Mouse (Mus musculus) spleen, adult 10 weeks (tissue): ENCODE results near the gene Dxo. TPM values are rescaled to one million over a fixed set of nuclear protein-coding genes. Genes with fewer than 3 reads are reported as not detected.

Source experiments
- polyA plus RNA-seq: library from polyadenylated mRNA; stranded (reverse); fragments of 350-450 nt; fragmentation: Illumina TruSeq; extraction: RNeasy Lipid Tissue Mini Kit (QIAGEN cat#74804); gene quantifications from one replicate; pipeline ENCODE4 v1.2.3, GENCODE M21; 2015; ENCODE audit warnings: low replicate concordance; ENCODE audit not compliant: insufficient read depth

The Dxo gene
- polyA plus RNA-seq: 22.4 TPM

DNA sequence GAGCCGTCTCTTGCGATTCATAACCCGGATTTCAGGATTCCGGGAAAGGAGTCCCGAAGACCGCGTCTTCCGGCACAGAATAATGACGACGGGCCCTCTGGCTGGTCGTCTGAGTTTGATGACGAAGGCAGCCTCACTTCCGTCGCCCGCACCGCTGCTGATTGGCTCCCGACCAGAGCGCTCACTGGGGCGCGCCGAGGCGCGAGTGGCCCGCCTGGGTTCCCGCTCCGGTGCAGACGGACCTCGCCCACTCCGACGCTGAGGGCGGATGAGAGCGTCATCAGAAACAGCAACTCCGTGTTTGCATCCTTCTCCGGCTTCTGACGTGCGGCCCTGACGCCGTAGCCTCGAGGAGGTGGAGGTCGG lies at the start of gene Dxo, which contains the start of gene Stk19:
Gene Dxo (plus strand): TSS at position 164 of the 366 bp plus-strand sequence.
Gene Stk19 (minus strand): TSS at position 90 of the 366 bp plus-strand sequence.

DNA sequence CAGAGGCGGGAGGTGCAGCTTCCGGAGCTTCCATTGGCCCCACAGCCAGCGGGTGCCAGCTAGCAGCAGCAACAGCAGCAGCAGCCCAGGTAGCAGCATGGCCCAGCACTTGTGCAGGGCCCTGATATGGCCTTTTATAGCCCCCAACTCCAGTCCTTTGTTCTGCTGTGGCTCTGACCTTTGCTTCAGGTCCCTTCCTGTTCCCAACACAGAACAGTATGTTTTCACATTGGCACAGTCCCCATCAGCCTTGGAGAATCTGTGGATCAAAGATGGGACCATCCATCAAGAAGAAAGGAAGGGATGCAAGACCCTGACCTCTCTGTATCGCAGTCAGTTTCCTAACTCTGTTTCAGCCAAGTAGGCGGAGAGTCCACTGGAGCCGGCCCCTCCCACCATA lies 32.5 kb upstream of the Dxo start, which contains the start of gene Cyp21a1:
Gene Cyp21a1 (minus strand): TSS at position 261 of the 400 bp plus-strand sequence.

DNA sequence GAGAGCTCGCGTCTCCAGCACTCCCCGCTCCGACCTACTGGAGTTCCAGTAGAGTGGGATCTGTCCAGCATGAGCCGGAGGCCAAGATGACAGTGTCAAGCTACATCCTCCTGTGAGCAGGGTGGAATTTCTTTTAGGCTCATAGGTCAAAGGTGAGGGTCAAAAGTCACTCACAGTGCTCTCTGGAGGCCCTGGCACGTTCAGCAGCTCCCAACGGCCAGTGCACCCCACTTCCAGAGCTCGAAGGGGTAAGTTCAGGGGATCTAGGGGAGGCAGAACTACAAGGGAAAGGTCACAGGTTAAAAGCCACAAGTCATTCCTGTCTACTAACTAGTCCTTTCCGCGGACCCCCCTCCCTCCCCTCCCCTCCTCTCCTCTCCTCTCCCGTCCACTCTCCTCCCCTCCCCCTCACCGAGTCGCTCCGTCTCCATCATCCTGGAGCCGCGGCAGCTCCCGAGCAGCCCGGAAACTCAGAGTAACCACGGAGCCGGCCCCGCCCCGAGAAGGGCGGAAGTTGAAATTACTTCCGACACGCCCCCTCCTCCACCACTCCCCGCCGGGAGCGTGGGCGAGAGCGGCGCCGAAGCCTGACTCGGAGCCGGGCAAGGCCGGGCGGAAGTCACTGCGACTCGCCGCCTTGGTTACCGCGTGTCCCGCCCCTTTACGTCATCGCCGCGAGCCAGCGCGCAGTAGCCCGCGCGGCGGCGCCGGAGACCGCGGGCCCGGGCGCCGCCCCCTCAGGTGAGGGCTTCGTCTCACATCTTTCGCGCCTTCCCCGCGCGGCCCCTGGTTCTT lies 13.1 kb downstream of the Dxo start, which contains the start of the genes Skiv2l and Nelfe:
Gene Skiv2l (minus strand): TSS at position 489 of the 795 bp plus-strand sequence.
Gene Nelfe (plus strand): TSS at position 670 of the 795 bp plus-strand sequence.

GRCm38 (mm10) chr17:34862416-34863081 lies 25.7 kb downstream of the Dxo start, which contains the start of gene Cfb:
Gene Cfb, minus strand, starts transcription at chr17:34862518.

GRCm38 (mm10) chr17:34879336-34879879 lies 42.6 kb downstream of the Dxo start, which contains the start of gene Zbtb12:
Gene Zbtb12, plus strand, starts transcription at chr17:34879483.

GRCm38 (mm10) chr17:34881683-34882310 lies 45.0 kb downstream of the Dxo start, which contains the start of gene Gm20547:
Gene Gm20547, minus strand, starts transcription at chr17:34882042.

Other genes with a start within 250 kb of the Dxo start
- gene Gpsm3, start 247.2 kb upstream of the Dxo start, polyA plus RNA-seq: 186 TPM
- gene Pbx2, start 245.8 kb upstream of the Dxo start, polyA plus RNA-seq: 42.5 TPM
- gene Ager, start 239.2 kb upstream of the Dxo start, polyA plus RNA-seq: 4.0 TPM
- gene Rnf5, start 233.3 kb upstream of the Dxo start, polyA plus RNA-seq: 37.5 TPM
- 22.9 TPM for gene Agpat1, start 232.8 kb upstream of the Dxo start, polyA plus RNA-seq
- 2.1 TPM for gene Egfl8, start 221.0 kb upstream of the Dxo start, polyA plus RNA-seq
- 30.0 TPM for gene Ppt2, start 208.5 kb upstream of the Dxo start, polyA plus RNA-seq
- gene Prrt1, start 207.5 kb upstream of the Dxo start, polyA plus RNA-seq: 4.6 TPM
- gene Fkbpl, start 192.3 kb upstream of the Dxo start, polyA plus RNA-seq: 9.4 TPM
- gene Atf6b, start 189.9 kb upstream of the Dxo start, polyA plus RNA-seq: 16.5 TPM
- gene Tnxb, start 166.5 kb upstream of the Dxo start, polyA plus RNA-seq: 5.1 TPM
- gene C4b, start 93.1 kb upstream of the Dxo start, polyA plus RNA-seq: 87.9 TPM
- gene Cyp21a1, start 32.5 kb upstream of the Dxo start, polyA plus RNA-seq: 1.4 TPM
- 32.1 TPM for gene Stk19, start 74 bp upstream of the Dxo start, polyA plus RNA-seq
- gene Skiv2l, start 13.2 kb downstream of the Dxo start, polyA plus RNA-seq: 31.3 TPM
- gene Nelfe, start 13.4 kb downstream of the Dxo start, polyA plus RNA-seq: 16.3 TPM
- gene Cfb, start 25.5 kb downstream of the Dxo start, polyA plus RNA-seq: 101 TPM
- gene Zbtb12, start 42.5 kb downstream of the Dxo start, polyA plus RNA-seq: 3.5 TPM
- gene Gm20547, start 45.0 kb downstream of the Dxo start, polyA plus RNA-seq: not detected
- gene C2, start 61.2 kb downstream of the Dxo start, polyA plus RNA-seq: 38.7 TPM
- gene Ehmt2, start 61.5 kb downstream of the Dxo start, polyA plus RNA-seq: 55.6 TPM
- not detected for gene Slc44a4, start 77.4 kb downstream of the Dxo start, polyA plus RNA-seq
- 21.7 TPM for gene Neu1, start 94.2 kb downstream of the Dxo start, polyA plus RNA-seq
- gene Hspa1b, start 122.2 kb downstream of the Dxo start, polyA plus RNA-seq: 1.2 TPM
- not detected for gene Gm20481, start 132.9 kb downstream of the Dxo start, polyA plus RNA-seq
- gene Hspa1a, start 135.1 kb downstream of the Dxo start, polyA plus RNA-seq: 0.52 TPM
- gene Hspa1l, start 135.7 kb downstream of the Dxo start, polyA plus RNA-seq: not detected
- gene Lsm2, start 144.8 kb downstream of the Dxo start, polyA plus RNA-seq: 45.5 TPM
- 100 TPM for gene Vars, start 164.0 kb downstream of the Dxo start, polyA plus RNA-seq
- 0.54 TPM for gene Vwa7, start 179.6 kb downstream of the Dxo start, polyA plus RNA-seq
- 2.6 TPM for gene Sapcd1, start 191.0 kb downstream of the Dxo start, polyA plus RNA-seq
- gene Msh5, start 209.7 kb downstream of the Dxo start, polyA plus RNA-seq: 6.1 TPM
- gene Clic1, start 212.9 kb downstream of the Dxo start, polyA plus RNA-seq: 228 TPM
- gene Ddah2, start 222.0 kb downstream of the Dxo start, polyA plus RNA-seq: 3.2 TPM
- gene Ly6g6c, start 228.4 kb downstream of the Dxo start, polyA plus RNA-seq: 0.26 TPM
- gene Mpig6b, start 229.2 kb downstream of the Dxo start, polyA plus RNA-seq: 2.5 TPM
- not detected for gene Ly6g6e, start 239.9 kb downstream of the Dxo start, polyA plus RNA-seq
- gene Ly6g6d, start 241.0 kb downstream of the Dxo start, polyA plus RNA-seq: not detected
- gene Ly6g6f, start 248.6 kb downstream of the Dxo start, polyA plus RNA-seq: 0.93 TPM